Mouse (Mus musculus) adrenal gland, postnatal 36 days (tissue): Measurements from ENCODE around the gene Mfsd13b. TPM values are rescaled to one million over a fixed set of nuclear protein-coding genes. Genes with fewer than 3 reads are reported as not detected.

Experiments used
- DNase-seq, 2 experiments: peaks; one replicate each; pipeline ENCODE4 v3.0.0; 2021; ENCODE audit warnings: mixed read lengths in 1 of 2
- total RNA-seq, 2 experiments: library from RNA; stranded (reverse); gene quantifications; 2 replicates each; pipeline ENCODE4 v1.2.3; 2021

The Mfsd13b gene
- total RNA-seq, 2 experiments from 2014 or later: not detected

DNA sequence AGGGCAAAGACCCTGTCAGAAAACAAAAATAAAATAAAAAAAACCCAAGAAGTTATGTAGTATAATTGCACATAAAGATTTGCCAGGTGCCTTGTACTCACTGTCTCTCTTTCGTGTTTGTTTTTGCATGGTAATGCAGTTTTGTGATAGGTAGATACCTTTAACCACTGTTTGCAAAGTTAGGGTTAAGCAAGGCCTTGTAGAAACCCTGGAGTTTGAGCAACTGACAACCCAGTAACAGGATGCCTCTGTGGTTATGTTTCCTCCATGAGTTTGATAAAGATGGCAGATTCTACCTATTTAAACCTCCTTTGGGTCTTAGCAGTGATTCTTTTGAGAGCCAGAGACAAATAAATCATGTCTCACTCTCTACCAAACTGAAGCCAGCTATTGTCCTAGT is 61.2 kb downstream of the Mfsd13b start:
- DNase-seq: no peak

- DNase-seq: no peak
Observed at GRCm38 (mm10) chr7:121044251-121044650, 61.9 kb downstream of the Mfsd13b start.

GRCm38 (mm10) chr7:121045671-121046453 is 63.6 kb downstream of the Mfsd13b start:
- peak in 1 of 2 experiments; percentile 37 for DNase-seq

DNA sequence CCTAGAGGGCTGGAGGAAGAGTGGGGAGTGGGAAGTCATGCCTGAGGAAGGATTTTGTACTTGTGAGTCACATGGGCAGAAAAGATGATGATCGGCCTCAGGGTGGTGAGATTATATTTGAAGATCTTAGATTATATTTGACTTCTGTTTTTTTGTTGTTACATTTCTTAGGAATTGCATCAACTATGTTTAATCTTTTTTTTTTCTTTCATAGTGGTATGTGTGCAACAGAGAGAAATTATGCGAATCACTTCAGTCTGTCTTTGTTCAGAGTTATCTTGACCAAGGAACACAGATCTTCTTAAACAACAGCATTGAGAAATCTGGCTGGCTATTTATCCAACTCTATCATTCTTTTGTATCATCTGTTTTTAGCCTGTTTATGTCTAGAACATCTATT is 65.3 kb downstream of the Mfsd13b start:
- DNase-seq: no peak

- DNase-seq: peak in 1 of 2 experiments; percentile 56
Observed at GRCm38 (mm10) chr7:121053071-121053470, 70.8 kb downstream of the Mfsd13b start.

DNA sequence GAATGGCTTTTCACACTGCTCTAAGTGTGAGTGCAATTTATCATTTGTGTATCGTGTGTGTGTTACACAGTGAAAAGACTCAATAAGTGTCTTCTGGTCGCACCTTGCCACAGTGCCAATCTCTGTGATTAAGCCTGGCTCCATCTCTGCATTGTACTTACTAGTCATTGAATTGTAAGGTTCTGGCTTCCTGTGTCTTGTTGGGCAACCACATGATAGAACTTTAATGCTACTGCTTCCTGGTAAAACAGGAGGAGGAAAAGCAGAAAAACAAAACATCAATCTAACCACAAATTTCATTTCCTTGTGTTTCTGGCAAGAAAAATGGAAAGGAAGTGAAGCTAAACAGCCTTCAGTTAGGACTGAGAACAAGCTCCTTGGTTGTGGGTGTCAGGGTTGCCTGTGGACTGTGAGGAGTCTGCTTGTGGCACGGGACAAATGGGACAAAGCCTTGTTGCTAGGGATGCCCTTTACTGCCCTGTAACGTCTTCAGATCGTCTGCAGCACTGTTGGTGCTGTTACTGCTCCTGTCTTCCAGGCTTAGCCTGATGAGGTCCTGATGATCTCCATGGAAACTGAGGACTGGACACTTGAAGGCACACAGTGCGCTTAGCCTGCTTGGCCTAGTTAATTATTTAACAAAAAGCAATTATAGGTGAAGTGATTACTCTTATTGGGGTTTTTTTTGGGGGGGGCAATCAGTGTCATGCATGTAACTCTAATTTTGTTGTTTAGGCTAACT is 77.3 kb downstream of the Mfsd13b start:
- no peak for DNase-seq

- peak; percentile 18 to 28 for DNase-seq
Observed at GRCm38 (mm10) chr7:121064309-121064708, 82.0 kb downstream of the Mfsd13b start.

Other genes with a start within 250 kb of the Mfsd13b start
- 1 to 10 TPM; 1.1 to 3.8 TPM for gene Vwa3a, start 243.2 kb upstream of the Mfsd13b start, total RNA-seq
- not detected for gene Gm5737, start 170.1 kb upstream of the Mfsd13b start, total RNA-seq
- gene Eef2k, start 139.7 kb upstream of the Mfsd13b start, total RNA-seq: 10 to 100 TPM; 25.6 to 51.8 TPM
- gene Polr3e, start 64.8 kb upstream of the Mfsd13b start, total RNA-seq: 10 to 100 TPM; 23.1 to 25.9 TPM
- 10 to 100 TPM in 1 of 2 experiments, 1 to 10 TPM in 1; 4.9 to 15.0 TPM for gene Cdr2, start 197 bp upstream of the Mfsd13b start, total RNA-seq
- 100 to 1,000 TPM; 107 to 136 TPM for gene Mettl9, start 51.9 kb downstream of the Mfsd13b start, total RNA-seq
- 1 to 10 TPM; 1.6 to 2.7 TPM for gene Igsf6, start 92.1 kb downstream of the Mfsd13b start, total RNA-seq
- gene Otoa, start 99.1 kb downstream of the Mfsd13b start, total RNA-seq: under 1 TPM; 0.43 to 0.82 TPM